ENCODE assay signal across 16 mouse cellular contexts in the genomic region with DNA sequence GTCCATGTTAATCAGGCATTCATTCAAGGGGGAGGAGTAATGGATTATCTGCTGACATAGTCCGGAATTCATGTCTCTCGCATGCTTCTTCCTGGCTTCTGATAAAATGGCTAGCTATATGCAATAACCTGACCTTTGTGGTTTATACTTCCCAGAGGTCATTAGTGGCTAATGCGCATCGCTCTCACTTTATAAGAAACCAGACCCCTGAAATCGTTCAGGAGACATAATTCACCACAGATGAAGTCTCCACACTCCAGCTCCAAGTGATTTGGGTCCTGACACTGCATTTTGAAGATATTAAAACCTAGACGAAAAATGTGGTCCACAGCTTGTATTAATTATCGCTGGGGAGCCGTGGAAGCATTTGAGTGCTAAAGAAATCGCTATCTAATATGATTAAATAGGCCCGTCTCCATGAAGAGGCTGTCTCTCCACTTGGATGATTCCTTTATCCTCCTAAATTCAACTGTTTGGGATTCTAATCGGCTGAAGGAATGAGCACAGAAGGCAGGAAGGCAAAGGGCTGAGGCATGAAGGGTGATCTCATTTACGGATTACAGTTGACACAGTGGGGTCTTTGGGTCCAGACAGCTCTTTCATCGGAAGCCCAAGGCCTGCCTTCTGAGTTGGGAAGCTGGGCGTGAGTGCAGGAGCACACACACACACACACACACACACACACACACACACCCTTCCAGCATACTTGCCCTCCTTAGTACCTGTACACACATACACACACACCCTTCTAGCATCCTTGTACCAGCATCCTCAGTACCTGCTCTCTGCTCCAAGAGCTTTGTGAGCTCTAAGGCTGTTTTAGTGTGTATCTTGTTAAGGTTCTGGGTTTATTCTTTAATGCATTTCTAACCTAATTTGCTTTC.
DNase-seq lines count a peak whose midpoint lies in the region; ATAC-seq and TF ChIP-seq lines count a peak whose summit lies in the region.
"Had no signal": no experiment of that assay in that cellular context is flagged by ENCODE, and none has a peak within 500 bp of the region (broad histone marks: within the 10 kb centered on the region; RNA-seq: fewer than 3 reads in every experiment).

No protein-coding gene starts in this region.

- no peaks in the 10 kb centered on the region for H3K36me3 ChIP-seq in embryonic facial prominence, embryonic 10.5 days (replicated peaks)
- H3K36me3 ChIP-seq in limb, embryonic 12.5 days = no peaks in the 10 kb centered on the region
- no peaks in the 10 kb centered on the region for H3K36me3 ChIP-seq in midbrain, postnatal 0 days (ENCODE audit: insufficient read depth, low read length)

- H3K4me1 ChIP-seq in embryonic facial prominence, embryonic 10.5 days = peaks cover 7% of the 10 kb centered on the region
- peaks cover 7% of the 10 kb centered on the region; the same call in 1 of the 2 replicates for H3K4me1 ChIP-seq in limb, embryonic 12.5 days (replicated peaks)
- H3K4me1 ChIP-seq in midbrain, postnatal 0 days (ENCODE audit: insufficient read depth, low read length) = no peaks in the 10 kb centered on the region
- H3K4me1 ChIP-seq: heart, embryonic 10.5 days had no signal

- no peak overlapping the region for H3K9ac ChIP-seq in limb, embryonic 12.5 days (replicated peaks)
- H3K9ac ChIP-seq in midbrain, postnatal 0 days (replicated peaks; ENCODE audit: low read length, poor library complexity, severe bottlenecking) = no peak overlapping the region
- H3K9ac ChIP-seq: forebrain, postnatal 0 days had no signal

- peak; percentile 45 for DNase-seq in embryo, embryonic 11 days
- no peak for DNase-seq in embryo, embryonic 9.5 days (ENCODE audit: extremely low spot score)
- DNase-seq in embryonic facial prominence, embryonic 10.5 days (ENCODE audit: low spot score) = no peak
- peak; percentile 37 for DNase-seq in midbrain, postnatal 0 days (ENCODE audit: low spot score)
- DNase-seq in natural killer cell, adult 2 months (ENCODE audit: low spot score in 2 of 2) = no peak
- DNase-seq in thymus, adult 18-20 months = no peak
- no peak for DNase-seq in thymus, postnatal 14 days
- DNase-seq: adrenal gland, adult 2 months; cerebellum, postnatal 14 days; forebrain, postnatal 0 days; gastrocnemius, postnatal 14 days; kidney, adult 2 months; liver; lung, postnatal 14 days had no signal

- no peak overlapping the region for H3K4me2 ChIP-seq in limb, embryonic 12.5 days
- no peak overlapping the region for H3K4me2 ChIP-seq in midbrain, postnatal 0 days (ENCODE audit: low read depth, low read length, poor library complexity, severe bottlenecking)

- H3K4me3 ChIP-seq in embryonic facial prominence, embryonic 10.5 days = no peak overlapping the region
- H3K4me3 ChIP-seq in limb, embryonic 12.5 days (replicated peaks) = no peak overlapping the region
- no peak overlapping the region for H3K4me3 ChIP-seq in midbrain, postnatal 0 days (ENCODE audit: low read depth, low read length)
- H3K4me3 ChIP-seq: heart, embryonic 10.5 days had no signal

- ATAC-seq in limb, embryonic 12.5 days (ENCODE audit: insufficient number of reproducible peaks, insufficient read depth, low FRiP score, low TSS enrichment, low read depth) = no peak
- ATAC-seq in midbrain, postnatal 0 days (ENCODE audit: low FRiP score) = 0 out of 2 replicates have a peak, but pooled peaks have one; percentile 38
- ATAC-seq: forebrain, postnatal 0 days had no signal

- no peaks in the 10 kb centered on the region for H3K27me3 ChIP-seq in embryonic facial prominence, embryonic 10.5 days (replicated peaks; ENCODE audit: low read depth, poor library complexity, severe bottlenecking)
- H3K27me3 ChIP-seq in limb, embryonic 12.5 days = no peaks in the 10 kb centered on the region
- H3K27me3 ChIP-seq in midbrain, postnatal 0 days (ENCODE audit: insufficient read depth, low read length) = no peaks in the 10 kb centered on the region

- 0 out of 2 replicates have a peak overlapping the region, but pooled peaks have one; percentile 19 for H3K27ac ChIP-seq in embryonic facial prominence, embryonic 10.5 days (replicated peaks)
- H3K27ac ChIP-seq in limb, embryonic 12.5 days = peak overlapping the region; percentile 26; the same call in 1 of the 2 replicates
- no peak overlapping the region; the same call in 1 of the 2 replicates for H3K27ac ChIP-seq in midbrain, postnatal 0 days (ENCODE audit: low read depth, low read length)
- H3K27ac ChIP-seq: heart, embryonic 10.5 days had no signal

- 0 out of 2 replicates have a peak, but pooled peaks cover 6% of the 10 kb centered on the region for H3K9me3 ChIP-seq in embryonic facial prominence, embryonic 10.5 days
- peaks cover 5% of the 10 kb centered on the region; the same call in 1 of the 2 replicates for H3K9me3 ChIP-seq in limb, embryonic 12.5 days
- no peaks in the 10 kb centered on the region for H3K9me3 ChIP-seq in midbrain, postnatal 0 days (ENCODE audit: low read length)
- H3K9me3 ChIP-seq: heart, embryonic 10.5 days had no signal

- 60% methylated on average over 14 of the region's 14 CpGs for WGBS in embryonic facial prominence, embryonic 10.5 days
- 41% methylated on average over 14 of the region's 14 CpGs for whole genome bisulfite sequencing in limb, embryonic 12.5 days
- WGBS in midbrain, postnatal 0 days = 25% methylated on average over 14 of the region's 14 CpGs

- no peak for TF ChIP-seq CTCF in midbrain, postnatal 0 days (IDR thresholded peaks at IDR 0.05)

Comparison
In these comparisons a context has a peak if more than half of its experiments do, and no peak if none do; other contexts are left out.
1. DNase-seq: peak in embryo, embryonic 11 days (single experiment) and midbrain, postnatal 0 days (single experiment); none in embryo, embryonic 9.5 days (single experiment), embryonic facial prominence, embryonic 10.5 days (single experiment), natural killer cell, adult 2 months (0 of 2), thymus, adult 18-20 months (0 of 2) and thymus, postnatal 14 days (single experiment).